Mouse (Mus musculus): ENCODE measurements around the gene Gm17324.
A peak's percentile ranks its signal among the peaks of the same experiment; 100 is the strongest.

Gene Gm17324

DNA sequence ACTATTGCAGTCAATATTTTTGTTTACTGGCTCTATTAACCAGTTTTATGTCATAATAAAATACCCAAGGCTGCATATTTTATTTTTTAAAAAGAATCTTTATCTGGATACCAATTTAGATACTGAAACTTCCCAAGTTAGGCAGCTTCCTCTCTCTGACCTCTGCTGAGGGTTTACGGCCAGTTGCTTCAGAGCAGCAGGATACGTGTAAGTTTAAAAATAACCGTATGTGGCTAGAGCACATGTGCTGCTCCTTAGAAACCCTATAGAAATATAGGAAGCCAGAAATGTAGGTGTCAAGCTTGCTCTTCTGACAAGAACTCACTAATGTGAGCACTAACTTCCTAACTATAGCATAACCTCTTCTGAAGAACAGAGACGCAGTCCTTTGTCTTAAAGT is 14.8 kb upstream of the Gm17324 start:
- DNase-seq = no peak

DNA sequence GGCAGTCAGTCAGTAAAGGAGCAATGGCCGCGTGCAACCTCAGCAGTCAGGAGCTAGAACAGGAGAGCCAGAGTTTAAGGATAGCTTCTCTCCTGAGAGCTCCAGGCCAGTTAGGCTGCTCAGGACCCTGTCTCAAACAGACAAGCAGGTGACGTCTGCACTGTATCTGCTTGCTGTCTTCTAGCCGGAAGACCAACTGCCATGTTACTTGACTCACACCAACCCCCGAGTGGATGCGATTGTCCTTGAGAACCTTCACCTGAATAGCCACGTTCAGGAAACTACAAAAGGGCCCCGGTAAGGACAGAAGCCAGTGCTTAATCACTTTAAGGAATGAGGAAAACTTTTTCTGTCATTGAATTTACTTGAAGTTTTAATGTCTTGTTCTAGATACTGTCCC is 8.4 kb upstream of the Gm17324 start:
- DNase-seq = no peak

DNA sequence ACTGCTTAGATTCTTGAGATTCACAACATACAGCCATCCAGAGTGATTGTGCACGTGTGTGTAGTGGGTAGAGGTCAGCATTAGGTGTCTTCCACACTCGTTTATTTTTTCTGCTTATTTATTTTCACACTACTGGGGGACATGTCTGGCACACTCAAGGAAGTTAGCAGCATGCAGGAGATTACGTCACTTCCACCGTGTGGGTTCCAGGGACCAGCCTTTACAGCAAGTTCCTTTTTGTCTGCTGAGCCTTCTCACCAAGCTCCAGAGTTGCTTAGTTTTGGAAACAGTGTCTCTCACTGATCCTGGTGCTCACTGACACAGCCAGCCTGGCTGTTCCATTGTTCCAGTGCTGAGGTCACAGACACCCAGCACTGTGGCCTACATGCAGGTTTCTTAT is 2.8 kb upstream of the Gm17324 start:
- peak; percentile 95 for DNase-seq

DNA sequence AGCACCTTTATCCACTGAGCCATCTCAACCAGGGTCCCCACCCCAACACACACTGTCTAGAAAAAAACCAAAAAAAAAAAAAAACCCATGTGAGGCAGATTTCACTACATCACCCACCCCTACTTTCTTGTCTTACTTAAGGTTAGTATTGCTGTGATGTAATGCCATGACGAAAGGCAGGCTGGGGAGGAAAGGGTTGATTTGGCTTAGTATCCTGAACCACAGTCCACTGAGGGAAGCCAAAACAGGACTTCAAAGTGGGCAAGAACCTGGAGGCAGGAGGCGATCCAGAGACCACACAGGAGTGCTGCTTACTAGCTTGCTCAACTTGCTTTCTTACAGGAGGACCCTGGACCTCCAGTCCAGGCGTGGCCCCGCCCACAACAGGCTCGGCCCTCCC is 1.8 kb upstream of the Gm17324 start:
- no peak for DNase-seq

DNA sequence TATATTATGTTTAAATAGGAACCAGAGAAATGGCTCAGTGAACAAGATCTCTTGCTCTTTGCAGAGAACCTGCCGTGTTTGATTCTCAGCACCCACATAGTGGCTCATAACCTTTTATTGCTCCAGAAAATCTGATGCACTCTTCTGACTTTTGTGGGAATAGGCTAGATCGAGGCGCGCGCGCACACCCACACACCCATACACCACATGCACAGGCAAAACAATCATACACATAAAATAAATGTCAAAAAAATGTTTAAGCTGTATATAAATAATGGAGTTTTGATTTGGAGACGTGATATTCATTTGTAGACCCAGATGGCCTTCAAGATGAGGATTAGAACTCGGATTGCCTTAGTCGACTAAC is 997 bp downstream of the Gm17324 start:
- DNase-seq = no peak

DNA sequence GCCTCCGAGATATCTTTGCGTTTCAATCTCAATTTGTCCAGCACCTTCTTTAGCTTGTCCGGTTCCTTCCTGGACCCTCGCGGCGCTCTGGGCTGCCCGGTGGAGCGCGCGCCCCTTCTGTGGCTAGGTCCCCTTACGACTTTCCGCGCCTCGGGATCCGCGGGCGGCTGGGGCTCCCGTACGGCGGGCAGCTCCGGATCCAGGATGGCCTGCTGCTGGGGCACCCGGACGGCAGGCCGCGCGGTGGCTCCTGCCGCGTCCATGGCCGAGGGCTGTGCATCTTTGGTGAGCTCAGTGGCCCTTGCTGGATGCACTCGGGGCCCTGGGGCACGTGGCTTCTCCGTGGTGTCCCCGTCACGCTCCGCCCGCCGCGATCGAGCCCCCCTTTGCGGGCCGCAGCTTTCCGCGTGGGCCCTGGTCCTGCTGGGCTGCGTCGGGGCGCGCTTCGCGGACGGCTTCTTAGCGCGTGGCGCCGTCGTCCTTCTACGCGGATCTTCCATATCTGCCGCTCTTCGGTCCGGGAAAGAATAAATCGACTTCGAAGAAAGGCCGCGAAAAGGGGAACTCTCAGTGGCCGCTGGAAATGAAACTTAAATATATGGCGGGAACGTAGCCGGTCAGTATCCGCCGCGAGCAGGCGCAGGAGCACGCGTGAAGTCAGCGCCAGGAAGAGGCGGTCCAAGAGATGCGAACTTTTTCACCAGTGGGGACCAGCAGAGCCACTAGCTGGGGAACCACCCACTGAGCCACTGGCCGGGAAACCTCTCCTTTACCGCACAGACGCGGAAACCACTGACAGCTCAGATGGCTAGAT is 5.8 kb downstream of the Gm17324 start, which contains the start of gene Cgas:
Gene Cgas, minus strand, starts transcription at position 659 of the 814 bp plus-strand sequence.
- peak; percentile 99 for DNase-seq

DNA sequence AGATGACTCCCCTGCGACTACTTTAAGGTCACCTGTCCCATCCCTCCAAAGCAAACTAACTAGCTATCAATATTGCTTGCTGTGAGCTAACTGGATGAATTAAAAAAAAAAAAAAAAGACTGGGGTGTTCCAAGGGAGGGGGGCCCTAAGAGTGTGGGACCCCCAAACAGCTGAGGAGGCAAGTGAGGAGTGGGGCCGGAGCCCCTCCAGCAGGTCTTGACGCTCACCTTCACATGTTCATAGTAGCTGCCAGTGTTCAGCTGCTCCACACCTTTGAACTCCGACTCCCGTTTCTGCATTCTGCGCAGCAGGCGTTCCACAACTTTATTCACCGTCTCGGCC is 6.4 kb downstream of the Gm17324 start:
- no peak for DNase-seq

DNA sequence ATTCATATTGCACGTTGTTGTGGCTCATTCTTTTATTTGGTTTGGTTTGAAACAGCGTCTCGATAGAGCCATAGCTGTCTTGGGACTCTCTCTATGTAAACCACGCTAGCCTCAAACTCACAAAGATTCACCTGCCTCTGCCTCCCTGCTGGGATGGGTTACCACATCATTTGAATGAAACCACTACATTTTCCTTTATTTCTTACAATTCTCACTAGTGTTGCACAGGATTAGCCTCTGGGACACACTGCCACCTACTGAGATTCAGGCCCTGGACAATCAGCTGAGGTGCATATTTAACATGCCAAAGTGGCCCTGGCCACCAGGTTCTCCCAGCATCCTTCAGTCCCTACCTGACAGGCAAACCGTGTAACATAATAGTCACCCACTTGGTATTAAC is 9.2 kb downstream of the Gm17324 start:
- DNase-seq = no peak

DNA sequence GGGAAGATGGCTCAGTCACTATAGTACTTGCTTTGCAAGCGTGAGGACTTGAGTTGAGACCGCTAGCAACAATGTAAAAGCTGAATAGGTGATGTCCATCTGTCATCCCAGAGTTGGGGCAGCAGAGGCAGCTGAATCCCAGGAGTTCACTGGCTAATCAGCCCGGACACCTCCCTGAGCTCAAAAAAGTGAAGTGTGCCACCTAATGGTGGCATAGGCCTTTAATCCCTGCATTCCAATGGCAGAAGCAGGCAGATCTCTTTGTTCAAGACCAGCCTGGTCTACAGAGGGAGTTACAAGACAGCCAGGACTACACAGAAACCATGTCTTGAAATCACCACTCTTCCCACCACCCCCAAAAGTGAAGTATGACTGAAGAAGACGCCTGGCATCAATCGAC is 16.1 kb downstream of the Gm17324 start:
- DNase-seq = no peak

DNA sequence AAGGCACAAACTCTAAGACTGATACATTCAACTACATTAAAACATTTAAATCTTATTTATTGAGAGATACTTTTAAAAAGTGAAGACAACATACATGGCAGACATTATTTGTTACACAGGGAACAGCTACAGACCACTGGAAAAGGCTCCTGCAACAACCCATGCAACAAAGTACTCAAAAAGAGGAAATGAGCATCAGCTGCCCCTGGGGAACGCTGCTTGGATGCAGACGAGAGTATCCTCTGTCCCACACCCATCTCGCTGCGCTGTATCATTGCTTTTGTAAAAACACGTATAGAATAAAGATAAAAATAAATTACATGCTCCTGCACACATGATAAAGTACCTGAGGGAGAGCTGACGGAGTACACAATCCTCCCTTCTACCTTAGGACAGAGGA is 18.1 kb downstream of the Gm17324 start:
- no peak for DNase-seq

DNA sequence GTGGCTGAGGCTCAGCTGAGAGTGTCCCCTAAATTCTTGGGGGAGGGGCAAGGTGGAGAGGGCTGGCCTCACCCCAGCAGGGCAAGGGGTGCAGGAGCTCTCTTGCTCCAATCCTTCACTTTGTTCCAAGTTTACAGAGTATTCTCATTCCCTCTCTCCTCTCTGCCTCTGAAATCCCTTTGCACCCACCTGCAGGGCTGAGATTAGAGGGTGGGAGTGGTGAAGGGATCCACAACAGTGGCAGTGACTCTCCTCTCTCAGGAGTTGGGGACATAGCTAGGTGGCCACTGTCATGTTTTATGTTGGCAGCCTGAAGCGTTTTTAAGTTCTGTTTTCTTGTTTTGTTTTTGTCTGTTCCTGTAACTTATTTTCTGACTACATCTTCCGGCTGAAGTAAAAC is 19.0 kb downstream of the Gm17324 start:
- peak; percentile 62 for DNase-seq

DNA sequence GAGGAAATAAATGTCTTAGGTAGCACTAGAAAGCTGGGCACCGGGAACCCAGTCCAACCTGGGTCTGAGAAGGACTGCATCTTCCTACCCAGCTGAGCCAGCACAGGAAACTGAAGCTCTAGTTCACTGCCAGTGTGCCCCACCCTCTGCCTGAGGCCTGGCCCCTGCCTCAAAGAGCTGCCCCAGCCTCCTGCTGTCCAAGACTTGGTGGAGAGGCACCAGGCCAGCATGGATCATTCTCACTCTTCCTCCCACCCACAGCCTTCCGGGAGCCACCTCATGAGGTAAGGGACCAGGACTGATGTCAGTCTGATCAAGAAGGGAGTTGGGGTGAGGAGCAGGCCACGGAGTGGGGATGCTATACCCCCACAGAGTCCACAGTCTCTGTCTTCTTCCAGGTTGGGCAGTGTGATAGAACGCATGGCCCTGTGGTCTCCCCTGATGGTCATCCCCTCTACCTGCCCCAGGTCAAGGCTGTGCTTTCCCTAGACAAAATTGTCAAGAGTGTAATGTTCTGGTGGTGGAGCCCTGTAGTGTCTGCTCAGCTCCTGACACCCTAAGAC is 19.6 kb downstream of the Gm17324 start:
- peak; percentile 80 for DNase-seq

DNA sequence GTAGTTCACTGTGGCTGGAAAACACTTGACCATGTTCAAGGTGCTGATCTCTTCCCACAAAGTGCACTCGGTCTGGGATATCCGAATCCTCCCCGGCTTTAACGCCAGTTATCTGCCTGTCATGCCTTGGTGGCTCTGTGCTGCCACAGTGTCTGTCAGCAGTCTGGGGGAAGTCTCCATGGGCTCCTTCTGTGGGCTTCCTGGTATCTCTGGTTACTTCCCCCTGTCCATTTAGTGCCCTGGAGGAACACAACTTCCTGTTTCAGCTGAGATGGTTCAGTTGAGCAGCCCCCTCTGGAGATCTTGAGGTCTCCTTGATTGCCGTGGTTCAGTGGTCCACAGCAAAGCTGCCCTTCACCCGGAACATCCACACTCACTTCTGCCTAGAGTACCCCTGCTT is 20.4 kb downstream of the Gm17324 start:
- DNase-seq = peak; percentile 93

DNA sequence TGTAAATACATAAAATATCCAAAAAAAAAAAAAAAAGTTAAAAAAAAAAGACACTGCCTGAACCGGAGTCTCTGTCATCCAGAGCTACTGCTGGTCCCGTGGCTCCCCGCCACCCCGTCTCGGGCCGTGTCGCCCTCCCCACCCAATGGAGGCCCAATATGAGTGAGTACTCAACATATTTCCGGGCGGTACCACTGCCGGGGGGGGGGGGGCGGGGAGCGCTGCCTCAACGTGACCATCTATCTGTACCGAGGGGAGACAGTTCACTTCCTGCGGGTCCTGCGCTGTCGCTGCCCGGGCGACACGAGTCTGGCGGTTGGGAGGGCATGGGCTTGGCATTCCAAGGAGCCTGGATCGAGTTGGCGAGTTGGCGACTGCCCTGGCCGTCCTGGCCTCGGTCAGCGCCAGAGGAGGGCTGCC is 21.2 kb downstream of the Gm17324 start:
- peak; percentile 61 for DNase-seq

DNA sequence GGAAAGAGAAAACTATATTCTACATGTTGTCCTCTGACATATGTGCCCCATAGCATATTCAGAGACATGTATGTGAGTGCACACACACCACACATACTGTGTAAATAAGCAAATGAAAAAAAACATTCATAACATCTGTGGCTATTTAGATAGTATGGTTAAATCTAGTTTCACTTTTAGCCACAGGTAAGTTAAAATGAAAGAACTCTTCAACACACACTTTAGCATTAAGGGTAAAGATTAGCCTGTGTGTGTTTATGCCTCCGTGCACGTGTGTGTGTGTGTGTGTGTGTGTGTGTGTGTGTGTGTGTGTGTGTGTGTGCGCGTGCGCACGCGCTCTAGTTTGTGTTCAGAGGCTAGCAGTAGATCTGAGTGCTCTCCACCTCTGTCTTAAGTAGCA is 47.0 kb downstream of the Gm17324 start:
- DNase-seq = peak; percentile 17

DNA sequence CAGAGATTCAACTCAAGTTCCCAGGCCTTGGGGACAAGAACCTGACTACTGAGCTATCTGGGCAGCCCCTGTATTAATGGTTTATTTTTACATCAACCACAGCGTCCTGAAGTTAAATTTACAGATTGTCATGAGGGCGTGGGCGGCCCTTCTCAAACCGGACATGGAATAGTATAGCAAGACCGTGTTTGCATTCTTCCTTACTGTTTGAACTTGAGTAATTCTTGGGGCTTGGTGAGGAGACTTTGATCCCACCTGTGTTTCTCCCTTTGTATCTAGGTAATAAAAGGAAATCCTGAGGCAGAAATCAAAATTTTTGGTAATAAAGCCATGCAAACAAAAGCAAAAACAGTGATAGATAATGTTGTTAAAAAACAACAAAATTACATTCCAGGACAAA is 48.0 kb downstream of the Gm17324 start:
- DNase-seq = peak; percentile 31
